Mouse (Mus musculus): Measurements from ENCODE around the gene Zfp568.

Gene Zfp568

GRCm38 (mm10) chr7:30060341-30060740 is 76.6 kb downstream of the Zfp568 start:
- no peak for DNase-seq

GRCm38 (mm10) chr7:30062478-30062877 is 78.7 kb downstream of the Zfp568 start:
- DNase-seq: peak; percentile 26

- no peak for DNase-seq
Observed at GRCm38 (mm10) chr7:30064622-30065021, 80.9 kb downstream of the Zfp568 start.

- peak; percentile 88 for DNase-seq
Observed at GRCm38 (mm10) chr7:30072146-30073028, 88.6 kb downstream of the Zfp568 start, which contains the start of gene Zfp82. Gene Zfp82, minus strand, starts transcription at chr7:30072900.
